Mouse (Mus musculus) kidney, postnatal 0 days (tissue): Measurements from ENCODE around the gene Tet3. TPM values are rescaled to one million over a fixed set of nuclear protein-coding genes. Genes with fewer than 3 reads are reported as not detected.

Source experiments
- ATAC-seq: fragments of 200-750 bp; cut with Nextera tagmentation; replicated peaks from 2 replicates; pipeline ENCODE4 v1.8.0; 2017; ENCODE audit warnings: low read depth, moderate number of reproducible peaks, moderate TSS enrichment, moderate library complexity; ENCODE audit not compliant: low FRiP score
- DNase-seq: peaks from one replicate; pipeline ENCODE4 v3.0.0-alpha.2; 2016; ENCODE audit warnings: low spot score
- H3K27ac ChIP-seq: fragments of 300-500 bp; sonication (generic); 2 replicates; pipeline ENCODE4 v1.5.1; 2014; ENCODE audit warnings: mild to moderate bottlenecking
- H3K27me3 ChIP-seq: fragments of 300-500 bp; sonication (generic); 2 replicates; pipeline ENCODE4 v1.6.1; 2014; ENCODE audit warnings: low read length, mixed read lengths; ENCODE audit not compliant: insufficient read depth
- H3K36me3 ChIP-seq: fragments of 300-500 bp; sonication (generic); 2 replicates; pipeline ENCODE4 v1.6.1; 2014; ENCODE audit warnings: low read length, mixed read lengths; ENCODE audit not compliant: insufficient read depth
- H3K4me1 ChIP-seq: fragments of 300-500 bp; sonication (generic); replicated peaks from 2 replicates; pipeline ENCODE4 v1.6.1; 2014; ENCODE audit warnings: antibody characterized with exemption, low read length, mixed read lengths; ENCODE audit not compliant: insufficient read depth
- H3K4me2 ChIP-seq: fragments of 300-500 bp; sonication (generic); 2 replicates; pipeline ENCODE4 v1.6.1; 2014; ENCODE audit warnings: mild to moderate bottlenecking, low read length, moderate library complexity, mixed read lengths
- H3K4me3 ChIP-seq: fragments of 300-500 bp; sonication (generic); replicated peaks from 2 replicates; pipeline ENCODE4 v1.5.1; 2014; ENCODE audit warnings: low read depth, low read length
- H3K9ac ChIP-seq: fragments of 300-500 bp; sonication (generic); 2 replicates; pipeline ENCODE4 v1.6.1; 2014; ENCODE audit warnings: low read depth, low read length
- H3K9me3 ChIP-seq: fragments of 300-500 bp; sonication (generic); replicated peaks from 2 replicates; pipeline ENCODE4 v1.6.1; 2016; ENCODE audit warnings: low read length, inconsistent platforms, mixed read lengths
- CTCF ChIP-seq: IDR thresholded peaks from 2 replicates; pipeline ENCODE4 v1.5.1; 2016; ENCODE audit warnings: antibody characterized with exemption, low read depth, mild to moderate bottlenecking, moderate library complexity
- WGBS: fragments of 180-500 bp; shearing (Covaris S2); extraction: QIAGEN DNeasy Blood & Tissue Kit; methylation state at CpG from one replicate; pipeline ENCODE4 v1.1.7; 2014; 5-methylcytosine and 5-hydroxymethylcytosine counted together
- polyA plus RNA-seq: library from polyadenylated mRNA; unstranded; fragments of >200 nt; fragmentation: Nextera tagmentation; extraction: Ambion mirVana; gene quantifications from 2 replicates; pipeline ENCODE4 v1.2.1, GENCODE M21; 2015

Tet3 gene
- polyA plus RNA-seq = 32.3 and 33.0 TPM in 2 replicates

GRCm38 (mm10) chr6:83459034-83459644 lies at the start of gene Tet3:
Tet3 (minus strand) TSS chr6:83459084.
- Histone ChIP-seq H3K4me2 (0 out of 2 replicates have a peak within 1 kb of the TSS, but pooled peaks have one; percentile 83), H3K4me3 (no peak within 1 kb of the TSS), H3K4me1 (peaks cover 21% of the 10 kb centered on the region; the same call in 1 of the 2 replicates), H3K36me3 (no peaks in the 10 kb centered on the region), H3K27me3 (no peaks in the 10 kb centered on the region), H3K9ac (no peak within 1 kb of the TSS), H3K27ac (no peak within 1 kb of the TSS), H3K9me3 (no peaks in the 10 kb centered on the region)
- ATAC-seq (no peak), DNase-seq (no peak)
- no peak for TF ChIP-seq CTCF
- 68% methylated on average over 4 of the region's 4 CpGs for WGBS

- 27% methylated on average over 6 of the region's 6 CpGs for WGBS
These were observed 48.3 kb upstream of the Tet3 start for GRCm38 (mm10) chr6:83507168-83507546.

GRCm38 (mm10) chr6:83506258-83507167 lies 47.6 kb upstream of the Tet3 start, which contains the start of gene Dguok:
Dguok (minus strand) TSS chr6:83506969.
- under 1% methylated on average over 54 of the region's 54 CpGs for WGBS
- Histone ChIP-seq H3K9me3 (no peaks in the 10 kb centered on the region), H3K9ac (peak within 1 kb of the TSS; percentile 74), H3K27me3 (no peaks in the 10 kb centered on the region), H3K36me3 (no peaks in the 10 kb centered on the region), H3K27ac (peak within 1 kb of the TSS; percentile 90), H3K4me2 (peak within 1 kb of the TSS; percentile 83), H3K4me1 (peaks cover 8% of the 10 kb centered on the region; the same call in 1 of the 2 replicates), H3K4me3 (peak within 1 kb of the TSS; percentile 49)
- ATAC-seq = peak; percentile 97
- DNase-seq = peak; percentile 99
- no peak for TF ChIP-seq CTCF

More at GRCm38 (mm10) chr6:83507168-83507546, 48.3 kb upstream of the Tet3 start:
- TF ChIP-seq CTCF = no peak
- ATAC-seq = peak; percentile 17; the same call in 1 of the 2 replicates
- Histone ChIP-seq H3K9me3 (no peaks in the 10 kb centered on the region), H3K36me3 (no peaks in the 10 kb centered on the region), H3K4me1 (peaks cover 8% of the 10 kb centered on the region; the same call in 1 of the 2 replicates), H3K9ac (peak overlapping the region; percentile 74), H3K4me2 (peak overlapping the region; percentile 83), H3K4me3 (peak overlapping the region; percentile 49), H3K27ac (peak overlapping the region; percentile 90; the same call in 1 of the 2 replicates), H3K27me3 (no peaks in the 10 kb centered on the region)
- DNase-seq = no peak

GRCm38 (mm10) chr6:83505554-83505953 lies 46.7 kb upstream of the Tet3 start:
- 87% methylated on average over 4 of the region's 4 CpGs for WGBS
- DNase-seq = no peak
- Histone ChIP-seq H3K4me1 (peaks cover 8% of the 10 kb centered on the region; the same call in 1 of the 2 replicates), H3K36me3 (no peaks in the 10 kb centered on the region), H3K4me3 (peak overlapping the region; percentile 49; the same call in 1 of the 2 replicates), H3K9ac (peak overlapping the region; percentile 74; the same call in 1 of the 2 replicates), H3K9me3 (no peaks in the 10 kb centered on the region), H3K27me3 (no peaks in the 10 kb centered on the region), H3K27ac (peak overlapping the region; percentile 90; the same call in 1 of the 2 replicates), H3K4me2 (peak overlapping the region; percentile 83)
- no peak for ATAC-seq
- no peak for TF ChIP-seq CTCF

- Histone ChIP-seq H3K27ac (no peak overlapping the region), H3K9me3 (no peaks in the 10 kb centered on the region), H3K4me2 (no peak overlapping the region), H3K4me1 (peaks cover 8% of the 10 kb centered on the region; the same call in 1 of the 2 replicates), H3K9ac (no peak overlapping the region), H3K4me3 (no peak overlapping the region), H3K36me3 (no peaks in the 10 kb centered on the region), H3K27me3 (no peaks in the 10 kb centered on the region)
- no peak for DNase-seq
- 79% methylated on average over 3 of the region's 3 CpGs for WGBS
- no peak for ATAC-seq
- TF ChIP-seq CTCF = no peak
These were observed 44.5 kb upstream of the Tet3 start for GRCm38 (mm10) chr6:83503361-83503760.

- H3K27me3 ChIP-seq = no peaks in the 10 kb centered on the region
- no peak for TF ChIP-seq CTCF
- no peak overlapping the region for H3K4me2 ChIP-seq
- H3K4me1 ChIP-seq = peaks cover 8% of the 10 kb centered on the region; the same call in 1 of the 2 replicates
- 83% methylated on average over 3 of the region's 3 CpGs for WGBS
- H3K4me3 ChIP-seq = no peak overlapping the region
- no peak overlapping the region for H3K27ac ChIP-seq
- no peaks in the 10 kb centered on the region for H3K9me3 ChIP-seq
- DNase-seq (no peak), ATAC-seq (no peak)
- no peak overlapping the region for H3K9ac ChIP-seq
- no peaks in the 10 kb centered on the region for H3K36me3 ChIP-seq
These were observed 43.8 kb upstream of the Tet3 start for GRCm38 (mm10) chr6:83502656-83503055.
